Mouse (Mus musculus): Measurements from ENCODE around the gene Mrpl55. TPM values are rescaled to one million over a fixed set of nuclear protein-coding genes. Genes with fewer than 3 reads are reported as not detected.

The Mrpl55 gene
- total RNA-seq, 1 experiment = 66.4 TPM

- no peak overlapping the region for H3K9ac ChIP-seq (ENCODE audit: insufficient read depth, low read depth, low read length, poor library complexity, severe bottlenecking)
- no peaks in the 10 kb centered on the region for H3K9me3 ChIP-seq (ENCODE audit: control insufficient read depth, insufficient read depth, low read depth, low read length)
- in situ Hi-C loops (cut with MboI; ENCODE audit: low sequenced_read_pairs in 2 of 2, unreplicated experiment in 2 of 2) = no loop called here
- peaks cover 2 to 15% of the 10 kb centered on the region in 2 experiments; a peak in 2 of 4 replicates for H3K4me1 ChIP-seq (ENCODE audit: control insufficient read depth in 2 of 2, insufficient read depth in 2 of 2, low read length in 2 of 2, poor library complexity in 1 of 2)
- no peak overlapping the region for H3K4me3 ChIP-seq (ENCODE audit: insufficient read depth in 1 of 2, low read depth in 1 of 2, low read length in 2 of 2, poor library complexity in 1 of 2, severe bottlenecking in 1 of 2)
- no peak overlapping the region for H3K27ac ChIP-seq (ENCODE audit: insufficient read depth, low read depth, low read length, poor library complexity, severe bottlenecking)
- peaks cover 34% of the 10 kb centered on the region for H3K36me3 ChIP-seq (ENCODE audit: control insufficient read depth, insufficient read depth, low read length, poor library complexity, severe bottlenecking)
- TF ChIP-seq ZC3H11A (IDR thresholded peaks at IDR 0.05; ENCODE audit: borderline replicate concordance, low read depth, low read length) = no peak
- no peak for TF ChIP-seq CHD2 (IDR thresholded peaks at IDR 0.05; ENCODE audit: low read depth, low read length)
- no peak for TF ChIP-seq HCFC1 (IDR thresholded peaks at IDR 0.05; ENCODE audit: borderline replicate concordance, insufficient read depth, low read length)
- TF ChIP-seq MAFK (IDR thresholded peaks at IDR 0.05; ENCODE audit: insufficient read depth, low read depth, low read length) = no peak
- TF ChIP-seq ZNF384 (IDR thresholded peaks at IDR 0.05; ENCODE audit: low read depth, low read length) = no peak
- DNase-seq (ENCODE audit: low read depth, low spot score) = no peak
These were observed 10.7 kb downstream of the Mrpl55 start for GRCm38 (mm10) chr11:59212892-59213494.

GRCm38 (mm10) chr11:59216955-59217354, 14.7 kb downstream of the Mrpl55 start:
- H3K4me1 ChIP-seq (ENCODE audit: control insufficient read depth in 2 of 2, insufficient read depth in 2 of 2, low read length in 2 of 2, poor library complexity in 1 of 2) = peaks cover 4 to 16% of the 10 kb centered on the region in 2 experiments; a peak in 2 of 4 replicates
- DNase-seq (ENCODE audit: low read depth, low spot score) = no peak
- H3K4me3 ChIP-seq (ENCODE audit: insufficient read depth in 1 of 2, low read depth in 1 of 2, low read length in 2 of 2, poor library complexity in 1 of 2, severe bottlenecking in 1 of 2) = no peak overlapping the region
- no peak overlapping the region for H3K27ac ChIP-seq (ENCODE audit: insufficient read depth, low read depth, low read length, poor library complexity, severe bottlenecking)
- TF ChIP-seq HCFC1 (IDR thresholded peaks at IDR 0.05; ENCODE audit: borderline replicate concordance, insufficient read depth, low read length) (no peak), ZC3H11A (IDR thresholded peaks at IDR 0.05; ENCODE audit: borderline replicate concordance, low read depth, low read length) (no peak), CHD2 (IDR thresholded peaks at IDR 0.05; ENCODE audit: low read depth, low read length) (no peak), MAFK (IDR thresholded peaks at IDR 0.05; ENCODE audit: insufficient read depth, low read depth, low read length) (no peak), ZNF384 (IDR thresholded peaks at IDR 0.05; ENCODE audit: low read depth, low read length) (no peak)
- no peak overlapping the region for H3K9ac ChIP-seq (ENCODE audit: insufficient read depth, low read depth, low read length, poor library complexity, severe bottlenecking)
- peaks cover 13% of the 10 kb centered on the region for H3K36me3 ChIP-seq (ENCODE audit: control insufficient read depth, insufficient read depth, low read length, poor library complexity, severe bottlenecking)
- in situ Hi-C loops (cut with MboI; ENCODE audit: low sequenced_read_pairs in 2 of 2, unreplicated experiment in 2 of 2) = no loop called here
- H3K9me3 ChIP-seq (ENCODE audit: control insufficient read depth, insufficient read depth, low read depth, low read length) = no peaks in the 10 kb centered on the region

- no peak for DNase-seq (ENCODE audit: low read depth, low spot score)
- Histone ChIP-seq H3K27ac (ENCODE audit: insufficient read depth, low read depth, low read length, poor library complexity, severe bottlenecking) (no peak overlapping the region; the same call in 1 of the 2 replicates), H3K36me3 (ENCODE audit: control insufficient read depth, insufficient read depth, low read length, poor library complexity, severe bottlenecking) (peaks cover 4% of the 10 kb centered on the region), H3K9ac (ENCODE audit: insufficient read depth, low read depth, low read length, poor library complexity, severe bottlenecking) (peak overlapping the region; percentile 1; the same call in 1 of the 2 replicates), H3K4me1 (ENCODE audit: control insufficient read depth in 2 of 2, insufficient read depth in 2 of 2, low read length in 2 of 2, poor library complexity in 1 of 2) (peaks cover 4 to 18% of the 10 kb centered on the region in 2 experiments; a peak in 2 of 4 replicates), H3K9me3 (ENCODE audit: control insufficient read depth, insufficient read depth, low read depth, low read length) (no peaks in the 10 kb centered on the region), H3K4me3 (ENCODE audit: insufficient read depth in 1 of 2, low read depth in 1 of 2, low read length in 2 of 2, poor library complexity in 1 of 2, severe bottlenecking in 1 of 2) (no peak overlapping the region; a peak in 1 of 4 replicates)
- in situ Hi-C loops (cut with MboI; ENCODE audit: low sequenced_read_pairs in 2 of 2, unreplicated experiment in 2 of 2) = no loop called here
- TF ChIP-seq CHD2 (IDR thresholded peaks at IDR 0.05; ENCODE audit: low read depth, low read length) (no peak), HCFC1 (IDR thresholded peaks at IDR 0.05; ENCODE audit: borderline replicate concordance, insufficient read depth, low read length) (no peak), MAFK (IDR thresholded peaks at IDR 0.05; ENCODE audit: insufficient read depth, low read depth, low read length) (no peak), ZNF384 (IDR thresholded peaks at IDR 0.05; ENCODE audit: low read depth, low read length) (no peak), ZC3H11A (IDR thresholded peaks at IDR 0.05; ENCODE audit: borderline replicate concordance, low read depth, low read length) (no peak)
These were observed 16.2 kb downstream of the Mrpl55 start for GRCm38 (mm10) chr11:59218389-59218998.

- no peak for DNase-seq (ENCODE audit: low read depth, low spot score)
- Histone ChIP-seq H3K4me1 (ENCODE audit: control insufficient read depth in 2 of 2, insufficient read depth in 2 of 2, low read length in 2 of 2, poor library complexity in 1 of 2) (peaks cover 4 to 18% of the 10 kb centered on the region in 2 experiments; a peak in 2 of 4 replicates), H3K9ac (ENCODE audit: insufficient read depth, low read depth, low read length, poor library complexity, severe bottlenecking) (no peak overlapping the region), H3K36me3 (ENCODE audit: control insufficient read depth, insufficient read depth, low read length, poor library complexity, severe bottlenecking) (peaks cover 4% of the 10 kb centered on the region), H3K27ac (ENCODE audit: insufficient read depth, low read depth, low read length, poor library complexity, severe bottlenecking) (no peak overlapping the region; the same call in 1 of the 2 replicates), H3K4me3 (ENCODE audit: insufficient read depth in 1 of 2, low read depth in 1 of 2, low read length in 2 of 2, poor library complexity in 1 of 2, severe bottlenecking in 1 of 2) (no peak overlapping the region; a peak in 1 of 4 replicates), H3K9me3 (ENCODE audit: control insufficient read depth, insufficient read depth, low read depth, low read length) (no peaks in the 10 kb centered on the region)
- no peak for TF ChIP-seq MAFK (IDR thresholded peaks at IDR 0.05; ENCODE audit: insufficient read depth, low read depth, low read length)
- TF ChIP-seq ZC3H11A (IDR thresholded peaks at IDR 0.05; ENCODE audit: borderline replicate concordance, low read depth, low read length) = no peak
- TF ChIP-seq ZNF384 (IDR thresholded peaks at IDR 0.05; ENCODE audit: low read depth, low read length) = no peak
- no peak for TF ChIP-seq HCFC1 (IDR thresholded peaks at IDR 0.05; ENCODE audit: borderline replicate concordance, insufficient read depth, low read length)
- no peak for TF ChIP-seq CHD2 (IDR thresholded peaks at IDR 0.05; ENCODE audit: low read depth, low read length)
- in situ Hi-C loops (cut with MboI; ENCODE audit: low sequenced_read_pairs in 2 of 2, unreplicated experiment in 2 of 2) = no loop called here
These were observed 16.8 kb downstream of the Mrpl55 start for GRCm38 (mm10) chr11:59219064-59219463.

Measured in ES-E14 (cell line).